Mouse (Mus musculus) testis, postnatal 10 days (tissue): Measurements from ENCODE around the gene Blm.
"Not testable (repeated sequence)": the region's sequence is repeated elsewhere in the genome, so short reads cannot be mapped to it uniquely, and the experiment has no call there.

ENCODE experiments used
- DNase-seq: peaks from one replicate; pipeline ENCODE4 v3.0.0; 2021; ENCODE audit warnings: low spot score

Blm gene

DNA sequence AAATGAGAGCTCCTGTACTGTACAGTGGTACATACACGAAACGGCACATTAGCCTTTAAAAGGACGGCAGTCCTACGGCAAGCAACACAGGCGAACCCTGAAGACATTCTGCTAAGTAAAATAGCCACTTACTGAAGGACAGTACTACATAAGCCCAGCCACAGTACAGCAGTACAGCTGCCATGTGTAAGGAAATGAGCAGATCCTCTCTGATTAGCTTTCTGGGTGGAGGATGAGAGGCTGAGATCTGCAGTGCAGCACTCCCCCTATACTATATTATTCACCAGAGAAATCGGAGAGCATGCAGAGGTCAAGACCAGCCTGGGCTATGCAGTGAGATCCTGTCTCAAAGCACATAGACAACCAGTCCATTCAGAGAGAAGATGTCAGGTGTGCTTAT is 3.8 kb downstream of the Blm start:
- DNase-seq, result no peak

DNA sequence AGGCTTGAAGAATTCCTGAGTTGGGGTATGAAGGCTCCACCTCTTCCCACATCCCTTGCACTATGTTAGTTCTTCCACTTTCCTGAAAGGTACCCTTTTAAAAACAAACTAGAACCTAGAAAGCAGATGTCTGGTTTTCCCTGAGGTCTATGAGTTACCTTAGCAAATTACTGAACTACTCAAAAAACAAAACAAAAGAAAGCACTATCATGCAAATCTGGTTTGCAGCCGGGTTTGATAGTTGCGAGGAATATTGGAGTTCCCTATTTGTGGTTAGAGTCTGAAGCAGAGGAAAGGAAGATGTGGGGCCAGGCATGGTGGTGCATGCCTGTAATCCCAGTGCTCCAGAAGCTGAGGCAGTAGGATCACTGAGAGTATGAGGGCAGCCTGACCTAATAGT is 4.3 kb downstream of the Blm start:
- DNase-seq, result no peak

- no peak for DNase-seq
Observed at GRCm38 (mm10) chr7:80526698-80527097, 8.2 kb downstream of the Blm start.

GRCm38 (mm10) chr7:80512408-80513085 is 22.4 kb downstream of the Blm start:
- DNase-seq, result no peak

- DNase-seq, result not testable (repeated sequence)
Observed at GRCm38 (mm10) chr7:80507697-80508096, 27.2 kb downstream of the Blm start.

- no peak for DNase-seq
Observed at GRCm38 (mm10) chr7:80506007-80506406, 28.9 kb downstream of the Blm start.

GRCm38 (mm10) chr7:80504920-80505319 is 30.0 kb downstream of the Blm start:
- DNase-seq, result no peak

DNA sequence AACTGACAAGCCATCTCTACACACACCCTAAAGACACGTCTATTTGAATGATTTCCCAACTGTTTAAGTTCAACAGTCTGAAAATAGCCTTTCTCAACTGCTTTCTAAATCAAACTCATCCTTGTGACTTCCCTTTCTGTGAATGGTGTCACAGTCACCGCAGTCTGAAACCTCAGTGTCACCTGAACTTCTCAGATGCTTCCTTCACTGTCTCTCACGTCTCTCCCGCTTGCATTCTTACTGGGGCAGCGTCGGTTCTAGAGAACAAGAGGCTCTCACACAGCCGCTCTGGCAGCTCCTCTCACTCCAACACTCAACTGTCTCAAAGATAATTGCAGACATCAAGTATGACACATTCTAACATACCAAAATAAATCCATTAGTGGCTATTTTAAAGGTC is 33.9 kb downstream of the Blm start:
- DNase-seq, result no peak

DNA sequence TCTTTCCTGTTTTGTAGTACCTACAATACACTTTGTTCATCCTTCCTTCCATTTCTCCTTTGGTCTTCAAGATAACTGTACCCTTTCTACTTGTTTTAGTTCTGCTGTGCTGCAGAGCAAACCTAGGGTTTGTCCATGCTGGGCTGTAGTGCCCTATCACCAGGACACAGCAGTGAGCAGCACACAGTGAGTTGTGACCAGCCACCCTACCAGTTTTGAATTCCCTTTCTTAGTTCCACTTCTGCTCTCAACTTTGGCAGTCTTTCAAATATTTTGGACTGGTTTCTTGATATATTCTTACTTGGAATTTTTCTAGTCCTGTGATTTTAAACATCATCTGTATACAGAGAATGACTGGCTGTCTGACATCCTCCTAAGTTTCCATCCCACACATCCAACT is 34.8 kb downstream of the Blm start:
- DNase-seq, result no peak

DNA sequence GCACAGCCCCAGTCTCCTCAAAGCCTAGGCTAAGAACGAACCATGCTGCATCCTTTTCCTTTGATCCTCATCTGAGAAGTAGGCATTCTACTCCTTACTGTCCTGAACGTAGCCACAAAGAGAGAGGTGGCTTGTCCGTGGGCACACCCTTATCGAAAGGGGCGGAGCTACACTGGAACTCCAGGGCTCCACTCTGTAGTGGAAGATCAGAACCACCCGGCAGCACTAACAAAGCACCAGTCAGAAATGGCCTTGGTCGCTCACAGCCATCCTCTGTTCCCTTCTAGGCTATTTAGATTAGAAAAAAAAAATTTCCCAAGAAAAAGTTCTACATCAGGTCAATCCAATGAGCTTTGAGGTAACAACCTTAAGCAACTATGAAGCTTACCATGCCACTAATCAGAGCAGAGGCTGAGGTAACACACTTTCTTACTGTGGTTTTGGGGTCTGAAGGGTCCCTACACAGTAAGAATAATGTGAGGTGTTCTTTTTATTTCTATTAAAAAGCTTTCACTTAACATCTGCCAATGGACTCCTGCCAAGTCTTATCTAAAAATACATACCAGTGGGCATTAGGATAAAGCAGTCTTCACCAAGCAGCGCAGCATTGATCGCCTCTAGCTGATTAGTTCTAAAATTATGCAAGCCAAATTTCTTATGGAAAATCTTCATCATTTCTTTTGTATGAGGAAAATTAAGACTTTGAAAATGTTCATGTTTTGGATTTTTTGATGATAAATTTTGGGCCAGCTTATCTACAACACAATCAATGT is 35.5 kb downstream of the Blm start:
- peak; percentile 61 for DNase-seq

- DNase-seq, result no peak
Observed at GRCm38 (mm10) chr7:80496656-80497055, 38.3 kb downstream of the Blm start.

- no peak for DNase-seq
Observed at GRCm38 (mm10) chr7:80495210-80495609, 39.7 kb downstream of the Blm start.

DNA sequence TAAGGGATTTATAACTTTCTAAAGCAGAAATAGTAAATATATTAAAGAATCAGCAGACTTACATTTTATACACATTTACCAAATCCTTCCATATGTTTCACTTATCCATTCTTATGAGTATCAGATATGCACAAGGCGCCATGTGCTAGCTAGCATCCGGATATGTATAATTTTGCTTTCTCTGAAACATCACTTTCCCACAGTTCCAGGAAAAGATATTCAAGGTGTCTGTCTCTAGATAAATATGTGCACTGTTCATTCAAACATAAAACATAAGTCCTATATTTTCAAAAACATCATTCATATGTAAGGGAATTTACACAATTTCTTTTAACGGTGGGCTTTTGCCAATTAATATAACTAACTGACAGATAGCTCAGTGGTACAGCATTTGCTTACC is 42.9 kb downstream of the Blm start:
- DNase-seq, result no peak

GRCm38 (mm10) chr7:80491086-80491485 is 43.8 kb downstream of the Blm start:
- no peak for DNase-seq

DNA sequence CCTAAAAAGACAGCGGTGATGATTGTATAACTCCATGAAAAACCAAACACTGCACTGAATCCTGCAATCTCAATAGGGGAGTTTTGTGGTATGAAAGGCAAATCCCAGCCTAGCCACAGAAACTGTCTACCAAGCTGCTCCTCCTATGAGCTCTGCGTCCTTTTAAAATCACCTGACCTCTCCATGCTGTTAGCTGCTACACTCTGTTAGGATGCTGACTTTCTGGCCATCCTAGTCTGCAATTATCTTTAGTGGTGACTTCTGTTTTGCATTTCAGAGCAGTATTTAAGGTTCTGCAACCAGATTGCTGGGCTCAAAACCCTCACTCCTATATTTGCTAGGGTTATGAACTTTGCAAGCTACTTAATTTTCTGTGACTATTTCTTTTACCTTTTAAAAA is 44.6 kb downstream of the Blm start:
- DNase-seq, result no peak

- DNase-seq, result no peak
Observed at GRCm38 (mm10) chr7:80489445-80489844, 45.5 kb downstream of the Blm start.

GRCm38 (mm10) chr7:80487239-80487638 is 47.7 kb downstream of the Blm start:
- no peak for DNase-seq

GRCm38 (mm10) chr7:80480097-80480496 is 54.8 kb downstream of the Blm start:
- DNase-seq, result no peak

- no peak for DNase-seq
Observed at GRCm38 (mm10) chr7:80473837-80474236, 61.1 kb downstream of the Blm start.

GRCm38 (mm10) chr7:80468851-80469250 is 66.1 kb downstream of the Blm start:
- DNase-seq, result no peak

GRCm38 (mm10) chr7:80467334-80467733 is 67.6 kb downstream of the Blm start:
- no peak for DNase-seq

GRCm38 (mm10) chr7:80464831-80465230 is 70.1 kb downstream of the Blm start:
- no peak for DNase-seq

DNA sequence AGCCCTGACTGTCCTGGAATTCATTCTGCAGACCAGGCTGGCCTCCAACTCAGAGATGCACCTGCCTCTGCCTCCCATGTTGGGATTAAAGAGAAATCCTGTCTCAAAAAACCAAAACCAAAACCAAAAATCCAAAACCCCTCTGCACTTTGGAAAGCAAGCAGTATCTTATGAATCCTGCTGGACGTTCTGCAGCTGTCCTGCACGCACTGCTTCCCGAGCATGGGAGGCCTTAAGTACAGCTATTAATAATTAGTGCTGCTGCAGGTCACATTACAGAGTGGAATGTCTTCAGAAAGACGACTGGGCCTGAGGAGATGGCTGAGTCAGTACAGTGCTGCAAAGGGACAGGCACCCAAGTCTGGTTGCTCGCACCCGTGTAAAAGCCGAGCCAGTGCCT is 73.0 kb downstream of the Blm start:
- no peak for DNase-seq

DNA sequence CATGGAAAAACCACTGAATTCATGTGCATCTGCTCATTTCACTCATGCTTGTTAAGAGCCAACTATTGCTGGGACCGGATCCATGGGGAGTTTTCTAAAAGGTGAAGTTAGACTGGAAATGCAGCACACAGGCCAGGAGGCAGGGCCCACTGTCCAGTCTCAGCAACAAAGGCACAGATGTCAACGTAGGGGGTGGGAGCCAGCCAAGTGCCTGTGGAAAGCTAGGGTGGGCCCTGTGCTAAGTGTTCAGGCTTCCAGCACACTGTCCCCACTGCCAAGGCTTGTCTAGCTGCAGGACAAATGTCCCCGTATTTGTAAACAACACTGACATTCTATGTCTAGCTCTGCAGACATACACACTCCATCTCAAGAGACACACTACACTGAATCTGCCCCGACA is 74.0 kb downstream of the Blm start:
- no peak for DNase-seq
